Mouse (Mus musculus) heart, adult 2 months (tissue): Measurements from ENCODE around the gene Mfsd2b.

ENCODE experiments used
- CTCF ChIP-seq: fragments of 200-600 bp; IDR thresholded peaks from 2 replicates; pipeline ENCODE4 v1.8.1; 2022; ENCODE audit warnings: antibody characterized with exemption, mild to moderate bottlenecking, moderate library complexity
- EP300 ChIP-seq: fragments of 200-500 bp; IDR thresholded peaks from 2 replicates; pipeline ENCODE4 v1.6.1; 2011; ENCODE audit warnings: low read depth, low read length, control low read depth; ENCODE audit not compliant: insufficient read depth
- POLR2A ChIP-seq: fragments of 200-500 bp; IDR thresholded peaks from 2 replicates; pipeline ENCODE4 v1.6.1; 2011; ENCODE audit warnings: mild to moderate bottlenecking, low read depth, low read length, control low read depth; ENCODE audit not compliant: insufficient read depth

GRCm38 (mm10) chr12:4871260-4871659 lies 2.9 kb downstream of the Mfsd2b start:
- TF ChIP-seq EP300 (no peak), POLR2A (no peak), CTCF (no peak)
